Mouse (Mus musculus): ENCODE data around the gene 4921507P07Rik.

DNA sequence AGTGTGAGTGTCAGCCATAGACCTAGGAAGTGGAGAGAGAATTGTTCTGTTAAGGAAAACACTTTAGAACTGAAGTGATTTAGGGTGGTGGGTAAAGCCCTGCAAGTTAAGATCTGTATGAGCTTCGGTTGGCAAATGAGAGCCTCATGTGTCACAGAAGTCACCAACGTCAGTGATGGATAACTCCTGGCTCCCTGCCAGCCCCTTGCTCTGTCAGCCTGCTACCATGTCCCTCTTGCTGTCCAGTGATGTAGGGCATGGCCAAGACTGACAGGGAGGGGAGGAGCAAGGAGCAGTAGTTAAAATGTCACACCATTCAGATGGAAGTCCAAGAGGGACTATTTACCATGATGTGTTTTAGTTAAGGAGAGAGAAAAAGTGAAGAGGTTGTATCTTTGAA is 43.2 kb upstream of the 4921507P07Rik start:
- TF ChIP-seq CTCF (IDR thresholded peaks at IDR 0.05; ENCODE audit: insufficient read depth, low read length) (no peak), POLR2A (IDR thresholded peaks at IDR 0.05; ENCODE audit: borderline replicate concordance, extremely low read depth, low read depth, low read length) (no peak)

All from lung, adult 2 months (tissue).